Mouse (Mus musculus): ENCODE measurements around the gene Glcci1. TPM values are rescaled to one million over a fixed set of nuclear protein-coding genes. Genes with fewer than 3 reads are reported as not detected.

The Glcci1 gene
- total RNA-seq, 2 experiments from 2014 or later, result 4.1 to 10.2 TPM

GRCm38 (mm10) chr6:8645708-8646107 lies 136.3 kb downstream of the Glcci1 start:
- no peak for ATAC-seq (ENCODE audit: poor library complexity, severe bottlenecking)

All from megakaryocyte, adult 5-6 weeks (primary cell).